Mouse (Mus musculus): ENCODE data around the gene Tmem131l. TPM values are rescaled to one million over a fixed set of nuclear protein-coding genes. Genes with fewer than 3 reads are reported as not detected.

Tmem131l gene
- polyA plus RNA-seq, 1 experiment from 2014 or later, result 9.6 TPM

GRCm38 (mm10) chr3:84005989-84006388 lies 34.0 kb downstream of the Tmem131l start:
- WGBS, result 85% methylated on average over 7 of the region's 7 CpGs
- H3K4me1 ChIP-seq (replicated peaks; ENCODE audit: control insufficient read depth, insufficient read depth, low read length), result no peaks in the 10 kb centered on the region
- TF ChIP-seq CTCF (IDR thresholded peaks at IDR 0.05; ENCODE audit: low read depth), result no peak
- H3K27me3 ChIP-seq (replicated peaks; ENCODE audit: control insufficient read depth, insufficient read depth, low read length), result no peaks in the 10 kb centered on the region
- H3K4me2 ChIP-seq (replicated peaks; ENCODE audit: low read depth), result no peak overlapping the region
- ATAC-seq, result no peak
- H3K4me3 ChIP-seq (ENCODE audit: low read depth, low read length), result no peak overlapping the region
- no peaks in the 10 kb centered on the region for H3K36me3 ChIP-seq (ENCODE audit: control insufficient read depth, insufficient read depth)
- H3K27ac ChIP-seq (ENCODE audit: low read depth, low read length), result no peak overlapping the region
- no peaks in the 10 kb centered on the region for H3K9me3 ChIP-seq (ENCODE audit: control insufficient read depth)
- no peak overlapping the region for H3K9ac ChIP-seq (ENCODE audit: low read depth, low read length)

GRCm38 (mm10) chr3:84004330-84005090 lies 35.5 kb downstream of the Tmem131l start:
- no peaks in the 10 kb centered on the region for H3K9me3 ChIP-seq (ENCODE audit: control insufficient read depth)
- whole genome bisulfite sequencing, result 68% methylated on average over 2 of the region's 2 CpGs
- ATAC-seq, result no peak
- no peak overlapping the region for H3K9ac ChIP-seq (ENCODE audit: low read depth, low read length)
- no peak overlapping the region for H3K4me2 ChIP-seq (replicated peaks; ENCODE audit: low read depth)
- H3K27me3 ChIP-seq (replicated peaks; ENCODE audit: control insufficient read depth, insufficient read depth, low read length), result no peaks in the 10 kb centered on the region
- TF ChIP-seq CTCF (IDR thresholded peaks at IDR 0.05; ENCODE audit: low read depth), result no peak
- no peaks in the 10 kb centered on the region for H3K36me3 ChIP-seq (ENCODE audit: control insufficient read depth, insufficient read depth)
- H3K4me3 ChIP-seq (ENCODE audit: low read depth, low read length), result no peak overlapping the region
- H3K4me1 ChIP-seq (replicated peaks; ENCODE audit: control insufficient read depth, insufficient read depth, low read length), result no peaks in the 10 kb centered on the region
- H3K27ac ChIP-seq (ENCODE audit: low read depth, low read length), result no peak overlapping the region

- H3K27ac ChIP-seq (ENCODE audit: low read depth, low read length), result no peak overlapping the region
- 69% methylated on average over 6 of the region's 6 CpGs for WGBS
Measured at GRCm38 (mm10) chr3:84002433-84003090, 37.4 kb downstream of the Tmem131l start.

GRCm38 (mm10) chr3:83997563-83997962 lies 42.4 kb downstream of the Tmem131l start:
- Histone ChIP-seq H3K4me3 (ENCODE audit: low read depth, low read length) (no peak overlapping the region), H3K4me2 (replicated peaks; ENCODE audit: low read depth) (no peak overlapping the region), H3K4me1 (replicated peaks; ENCODE audit: control insufficient read depth, insufficient read depth, low read length) (no peaks in the 10 kb centered on the region), H3K9me3 (ENCODE audit: control insufficient read depth) (no peaks in the 10 kb centered on the region), H3K27ac (ENCODE audit: low read depth, low read length) (no peak overlapping the region), H3K36me3 (ENCODE audit: control insufficient read depth, insufficient read depth) (no peaks in the 10 kb centered on the region), H3K9ac (ENCODE audit: low read depth, low read length) (no peak overlapping the region), H3K27me3 (replicated peaks; ENCODE audit: control insufficient read depth, insufficient read depth, low read length) (no peaks in the 10 kb centered on the region)
- ATAC-seq, result no peak
- 62% methylated on average over 5 of the region's 5 CpGs for WGBS
- TF ChIP-seq CTCF (IDR thresholded peaks at IDR 0.05; ENCODE audit: low read depth), result no peak

More at GRCm38 (mm10) chr3:84002433-84003090, 37.4 kb downstream of the Tmem131l start:
- Histone ChIP-seq H3K9ac (ENCODE audit: low read depth, low read length) (no peak overlapping the region), H3K36me3 (ENCODE audit: control insufficient read depth, insufficient read depth) (no peaks in the 10 kb centered on the region), H3K4me2 (replicated peaks; ENCODE audit: low read depth) (no peak overlapping the region), H3K4me1 (replicated peaks; ENCODE audit: control insufficient read depth, insufficient read depth, low read length) (no peaks in the 10 kb centered on the region), H3K9me3 (ENCODE audit: control insufficient read depth) (no peaks in the 10 kb centered on the region), H3K4me3 (ENCODE audit: low read depth, low read length) (no peak overlapping the region), H3K27me3 (replicated peaks; ENCODE audit: control insufficient read depth, insufficient read depth, low read length) (no peaks in the 10 kb centered on the region)
- no peak for ATAC-seq
- TF ChIP-seq CTCF (IDR thresholded peaks at IDR 0.05; ENCODE audit: low read depth), result peak; percentile 16; the same call in 1 of the 2 replicates

- no peak for TF ChIP-seq CTCF (IDR thresholded peaks at IDR 0.05; ENCODE audit: low read depth)
- H3K9ac ChIP-seq (ENCODE audit: low read depth, low read length), result no peak overlapping the region
- no peaks in the 10 kb centered on the region for H3K4me1 ChIP-seq (replicated peaks; ENCODE audit: control insufficient read depth, insufficient read depth, low read length)
- no peak overlapping the region for H3K4me2 ChIP-seq (replicated peaks; ENCODE audit: low read depth)
- H3K9me3 ChIP-seq (ENCODE audit: control insufficient read depth), result no peaks in the 10 kb centered on the region
- no peaks in the 10 kb centered on the region for H3K36me3 ChIP-seq (ENCODE audit: control insufficient read depth, insufficient read depth)
- no peak for ATAC-seq
- no peak overlapping the region for H3K27ac ChIP-seq (ENCODE audit: low read depth, low read length)
- no peak overlapping the region for H3K4me3 ChIP-seq (ENCODE audit: low read depth, low read length)
- 86% methylated on average over 3 of the region's 3 CpGs for WGBS
- no peaks in the 10 kb centered on the region for H3K27me3 ChIP-seq (replicated peaks; ENCODE audit: control insufficient read depth, insufficient read depth, low read length)
Measured at GRCm38 (mm10) chr3:83997036-83997435, 42.9 kb downstream of the Tmem131l start.

GRCm38 (mm10) chr3:83996086-83996485 lies 43.9 kb downstream of the Tmem131l start:
- Histone ChIP-seq H3K27ac (ENCODE audit: low read depth, low read length) (no peak overlapping the region), H3K9me3 (ENCODE audit: control insufficient read depth) (no peaks in the 10 kb centered on the region), H3K27me3 (replicated peaks; ENCODE audit: control insufficient read depth, insufficient read depth, low read length) (no peaks in the 10 kb centered on the region), H3K4me3 (ENCODE audit: low read depth, low read length) (no peak overlapping the region), H3K9ac (ENCODE audit: low read depth, low read length) (no peak overlapping the region), H3K36me3 (ENCODE audit: control insufficient read depth, insufficient read depth) (no peaks in the 10 kb centered on the region), H3K4me2 (replicated peaks; ENCODE audit: low read depth) (no peak overlapping the region), H3K4me1 (replicated peaks; ENCODE audit: control insufficient read depth, insufficient read depth, low read length) (no peaks in the 10 kb centered on the region)
- WGBS, result 89% methylated on average over 6 of the region's 6 CpGs
- no peak for ATAC-seq
- TF ChIP-seq CTCF (IDR thresholded peaks at IDR 0.05; ENCODE audit: low read depth), result no peak

Measured in intestine, postnatal 0 days (tissue).